Mouse (Mus musculus): ENCODE data around the gene Hist1h2ah. TPM values are rescaled to one million over a fixed set of nuclear protein-coding genes. Genes with fewer than 3 reads are reported as not detected.

The Hist1h2ah gene
- total and polyA plus RNA-seq, 3 experiments, result 3.7 to 1,284 TPM; not detected in 1

GRCm38 (mm10) chr13:22020901-22021339, 14.4 kb downstream of the Hist1h2ah start:
- peaks cover 0 to 6% of the 10 kb centered on the region in 2 experiments; a peak in 2 of 4 replicates for H3K36me3 ChIP-seq (ENCODE audit: control insufficient read depth in 1 of 2, insufficient read depth in 2 of 2, low read length in 2 of 2)
- DNase-seq (ENCODE audit: low read depth, low spot score), result peak; percentile 77
- TF ChIP-seq E2F4 (IDR thresholded peaks at IDR 0.05; ENCODE audit: borderline replicate concordance, low read depth, low read length) (no peak), JUND (IDR thresholded peaks at IDR 0.05; ENCODE audit: low read depth, low read length) (no peak), ZMIZ1 (IDR thresholded peaks at IDR 0.05; ENCODE audit: low read depth, low read length) (no peak), GABPA (IDR thresholded peaks at IDR 0.05; ENCODE audit: low read depth, low read length) (no peak), GATA1 (IDR thresholded peaks at IDR 0.05; ENCODE audit: low read depth, low read length) (peak; percentile 23; the same call in 1 of the 2 replicates), TCF12 (IDR thresholded peaks at IDR 0.05; ENCODE audit: low read depth, low read length) (no peak), SIN3A (IDR thresholded peaks at IDR 0.05; ENCODE audit: low read length) (no peak), EP300 (IDR thresholded peaks at IDR 0.05; ENCODE audit: low read depth in 1 of 2, low read length in 2 of 2) (no peak), ZC3H11A (IDR thresholded peaks at IDR 0.05; ENCODE audit: low read depth, low read length) (no peak), TBP (IDR thresholded peaks at IDR 0.05; ENCODE audit: low read depth, low read length) (peak; percentile 100), ETS1 (IDR thresholded peaks at IDR 0.05; ENCODE audit: low read depth, low read length) (no peak)
- H3K4me3 ChIP-seq (ENCODE audit: control insufficient read depth in 1 of 2, insufficient read depth in 1 of 2, low read depth in 2 of 2, low read length in 2 of 2), result peak overlapping the region; percentile 60 to 80
- H3K27me3 ChIP-seq (ENCODE audit: control insufficient read depth in 1 of 2, insufficient read depth in 2 of 2, low read length in 2 of 2), result no peaks in the 10 kb centered on the region
- no peaks in the 10 kb centered on the region; the same call in 1 of the 2 replicates for H3K79me2 ChIP-seq (ENCODE audit: control insufficient read depth, insufficient read depth, low read length, poor library complexity)
- peak overlapping the region; percentile 72 for H3K9ac ChIP-seq (ENCODE audit: control insufficient read depth, low read depth, low read length, poor library complexity, severe bottlenecking)
- H3K9me3 ChIP-seq (replicated peaks; ENCODE audit: insufficient read depth, low read length), result no peaks in the 10 kb centered on the region
- H3K4me1 ChIP-seq (ENCODE audit: control insufficient read depth in 1 of 2, insufficient read depth in 2 of 2, low read length in 2 of 2), result peaks cover 0 to 3% of the 10 kb centered on the region in 2 experiments; a peak in 1 of 4 replicates
- H3K27ac ChIP-seq (ENCODE audit: control insufficient read depth, low read depth, low read length), result peak overlapping the region; percentile 24; the same call in 1 of the 2 replicates

- peak; percentile 71 for DNase-seq (ENCODE audit: low read depth, low spot score)
- Histone ChIP-seq H3K27ac (ENCODE audit: control insufficient read depth, low read depth, low read length) (peak overlapping the region; percentile 12; the same call in 1 of the 2 replicates), H3K4me3 (ENCODE audit: control insufficient read depth in 1 of 2, insufficient read depth in 1 of 2, low read depth in 2 of 2, low read length in 2 of 2) (peak overlapping the region; percentile 49 to 68), H3K79me2 (ENCODE audit: control insufficient read depth, insufficient read depth, low read length, poor library complexity) (no peaks in the 10 kb centered on the region; the same call in 1 of the 2 replicates), H3K9me3 (replicated peaks; ENCODE audit: insufficient read depth, low read length) (no peaks in the 10 kb centered on the region), H3K36me3 (ENCODE audit: control insufficient read depth in 1 of 2, insufficient read depth in 2 of 2, low read length in 2 of 2) (peaks cover 0 to 6% of the 10 kb centered on the region in 2 experiments; a peak in 2 of 4 replicates), H3K9ac (ENCODE audit: control insufficient read depth, low read depth, low read length, poor library complexity, severe bottlenecking) (peak overlapping the region; percentile 65), H3K27me3 (ENCODE audit: control insufficient read depth in 1 of 2, insufficient read depth in 2 of 2, low read length in 2 of 2) (no peaks in the 10 kb centered on the region), H3K4me1 (ENCODE audit: control insufficient read depth in 1 of 2, insufficient read depth in 2 of 2, low read length in 2 of 2) (peaks cover 0 to 3% of the 10 kb centered on the region in 2 experiments; a peak in 1 of 4 replicates)
- no peak for TF ChIP-seq CHD2 (IDR thresholded peaks at IDR 0.05; ENCODE audit: low read length)
- TF ChIP-seq ZMIZ1 (IDR thresholded peaks at IDR 0.05; ENCODE audit: low read depth, low read length), result no peak
- no peak for TF ChIP-seq SIN3A (IDR thresholded peaks at IDR 0.05; ENCODE audit: low read length)
- TF ChIP-seq EP300 (IDR thresholded peaks at IDR 0.05; ENCODE audit: low read depth in 1 of 2, low read length in 2 of 2), result no peak
- TF ChIP-seq KAT2A (conservative IDR thresholded peaks at IDR 0.05; ENCODE audit: low read depth, low read length), result no peak
- TF ChIP-seq ELF1 (IDR thresholded peaks at IDR 0.05; ENCODE audit: low read depth, low read length), result no peak
- no peak for TF ChIP-seq NELFE (IDR thresholded peaks at IDR 0.05; ENCODE audit: low read depth, low read length)
- TF ChIP-seq USF2 (IDR thresholded peaks at IDR 0.05; ENCODE audit: borderline replicate concordance in 1 of 2, insufficient read depth in 1 of 2, low read depth in 1 of 2, low read length in 2 of 2), result no peak
- TF ChIP-seq UBTF (IDR thresholded peaks at IDR 0.05; ENCODE audit: borderline replicate concordance, insufficient read depth, low read depth, low read length), result no peak
Observed at GRCm38 (mm10) chr13:22019934-22020835, 15.2 kb downstream of the Hist1h2ah start.
